Mouse (Mus musculus) embryonic facial prominence, embryonic 12.5 days (tissue): ENCODE results near the gene Stt3a. TPM values are rescaled to one million over a fixed set of nuclear protein-coding genes. Genes with fewer than 3 reads are reported as not detected.

Experiments
- ATAC-seq: fragments of 200-750 bp; cut with Nextera tagmentation; 2 replicates; pipeline ENCODE4 v1.8.0; 2017; ENCODE audit not compliant: insufficient number of reproducible peaks, insufficient read depth, low FRiP score, low TSS enrichment
- H3K27ac ChIP-seq: fragments of 300-500 bp; sonication (generic); 2 replicates; pipeline ENCODE4 v1.5.1; 2016; ENCODE audit warnings: mild to moderate bottlenecking
- H3K27me3 ChIP-seq: fragments of 300-500 bp; sonication (generic); 2 replicates; pipeline ENCODE4 v1.6.1; 2016; ENCODE audit warnings: mild to moderate bottlenecking, moderate library complexity
- H3K36me3 ChIP-seq: fragments of 300-500 bp; sonication (generic); 2 replicates; pipeline ENCODE4 v1.6.1; 2016; ENCODE audit warnings: mild to moderate bottlenecking
- H3K4me1 ChIP-seq: fragments of 300-500 bp; sonication (generic); 2 replicates; pipeline ENCODE4 v1.6.1; 2016
- H3K4me2 ChIP-seq: fragments of 300-500 bp; sonication (generic); replicated peaks from 2 replicates; pipeline ENCODE4 v1.6.1; 2016; ENCODE audit warnings: mild to moderate bottlenecking, moderate library complexity
- H3K4me3 ChIP-seq: fragments of 300-500 bp; sonication (generic); 2 replicates; pipeline ENCODE4 v1.5.1; 2016; ENCODE audit warnings: mild to moderate bottlenecking
- H3K9ac ChIP-seq: fragments of 300-500 bp; sonication (generic); 2 replicates; pipeline ENCODE4 v1.6.1; 2016; ENCODE audit warnings: mild to moderate bottlenecking, moderate library complexity
- H3K9me3 ChIP-seq: fragments of 300-500 bp; sonication (generic); 2 replicates; pipeline ENCODE4 v1.6.1; 2016; ENCODE audit warnings: mild to moderate bottlenecking, moderate library complexity
- WGBS: fragments of 180-500 bp; shearing (Covaris S2); methylation state at CpG from one replicate; pipeline ENCODE4 v1.1.7; 2016; 5-methylcytosine and 5-hydroxymethylcytosine counted together
- polyA plus RNA-seq: library from polyadenylated mRNA; unstranded; fragments of >200 nt; fragmentation: Nextera tagmentation; extraction: Ambion mirVana; gene quantifications from 2 replicates; pipeline ENCODE4 v1.2.1, GENCODE M21; 2016

The Stt3a gene
- polyA plus RNA-seq, 1 experiment from 2014 or later: 245 TPM

GRCm38 (mm10) chr9:36794487-36794886 is 27.0 kb upstream of the Stt3a start:
- Histone ChIP-seq H3K27ac (no peak overlapping the region), H3K4me1 (peaks cover 7% of the 10 kb centered on the region; the same call in 1 of the 2 replicates), H3K9ac (no peak overlapping the region), H3K4me3 (no peak overlapping the region), H3K27me3 (no peaks in the 10 kb centered on the region), H3K4me2 (no peak overlapping the region), H3K36me3 (peaks cover 27% of the 10 kb centered on the region), H3K9me3 (no peaks in the 10 kb centered on the region)
- ATAC-seq: no peak
- WGBS: 87% methylated on average over 2 of the region's 2 CpGs

DNA sequence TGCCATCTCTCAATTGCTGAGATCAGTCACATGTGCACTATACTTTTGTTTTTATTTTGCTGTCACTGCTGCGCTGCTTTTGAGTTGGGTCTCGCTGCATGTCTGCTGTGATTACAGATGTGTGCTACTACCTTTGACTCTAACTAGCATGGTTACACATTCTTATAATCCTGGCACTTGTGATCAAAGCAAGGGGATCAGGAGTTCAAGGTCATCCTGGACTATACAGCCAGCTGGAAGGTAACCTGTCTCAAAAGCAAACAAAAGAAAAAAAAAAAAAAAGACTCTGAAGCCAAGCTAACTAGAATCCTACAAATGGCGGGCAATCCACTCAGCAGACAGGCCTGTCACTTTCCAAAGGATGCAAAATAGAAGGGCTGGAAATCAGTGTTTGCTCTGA is 24.7 kb upstream of the Stt3a start:
- H3K4me3 ChIP-seq: no peak overlapping the region
- no peak overlapping the region for H3K9ac ChIP-seq
- 82% methylated on average over 3 of the region's 3 CpGs for whole genome bisulfite sequencing
- H3K36me3 ChIP-seq: peaks cover 48% of the 10 kb centered on the region
- H3K27ac ChIP-seq: no peak overlapping the region
- no peaks in the 10 kb centered on the region for H3K27me3 ChIP-seq
- H3K9me3 ChIP-seq: no peaks in the 10 kb centered on the region
- H3K4me2 ChIP-seq: no peak overlapping the region
- peaks cover 7% of the 10 kb centered on the region; the same call in 1 of the 2 replicates for H3K4me1 ChIP-seq
- ATAC-seq: no peak

DNA sequence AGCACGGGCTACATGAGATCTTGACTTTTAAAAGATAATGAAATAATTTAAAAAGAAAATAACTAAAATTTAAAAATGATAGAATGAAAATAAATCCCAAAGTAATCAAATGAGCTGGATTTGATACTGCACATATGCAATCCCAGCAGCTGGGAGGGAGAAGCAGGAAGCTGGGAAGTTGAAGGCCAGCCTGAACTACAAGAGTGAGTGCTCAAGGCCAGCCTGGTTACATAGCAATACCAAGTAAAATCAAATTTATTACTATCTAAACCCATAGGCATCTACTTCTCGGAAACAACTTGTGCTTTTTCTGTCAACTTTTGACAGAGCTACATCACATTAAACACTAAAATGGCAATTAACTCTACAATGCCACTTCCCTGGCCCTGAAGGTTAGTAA is 16.4 kb upstream of the Stt3a start:
- H3K9ac ChIP-seq: no peak overlapping the region
- H3K9me3 ChIP-seq: no peaks in the 10 kb centered on the region
- H3K36me3 ChIP-seq: peaks cover 86% of the 10 kb centered on the region
- 88% methylated on average over 2 of the region's 2 CpGs for WGBS
- no peak for ATAC-seq
- H3K27ac ChIP-seq: no peak overlapping the region
- H3K4me3 ChIP-seq: no peak overlapping the region
- H3K4me2 ChIP-seq: no peak overlapping the region
- H3K4me1 ChIP-seq: no peaks in the 10 kb centered on the region
- H3K27me3 ChIP-seq: no peaks in the 10 kb centered on the region

DNA sequence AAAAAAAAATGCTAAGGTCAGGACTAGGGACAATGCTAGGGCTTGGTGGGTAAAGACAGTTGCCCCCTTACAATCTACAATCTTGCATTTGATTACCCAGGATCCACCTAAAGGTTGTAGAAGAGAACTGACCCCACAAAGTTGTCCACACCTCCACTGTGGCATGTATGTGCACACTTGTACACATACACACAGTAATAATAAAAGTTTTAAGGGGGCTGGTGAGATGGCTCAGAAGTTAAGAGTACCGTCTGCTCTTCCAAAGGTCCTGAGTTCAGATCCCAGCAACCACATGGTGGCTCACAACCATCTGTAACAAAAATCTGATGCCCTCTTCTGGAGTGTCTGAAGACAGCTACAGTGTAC is 1.6 kb upstream of the Stt3a start:
- no peaks in the 10 kb centered on the region for H3K9me3 ChIP-seq
- H3K9ac ChIP-seq: no peak overlapping the region
- WGBS: 82% methylated on average over 1 of the region's 1 CpGs
- H3K27ac ChIP-seq: no peak overlapping the region
- H3K36me3 ChIP-seq: peaks cover 6% of the 10 kb centered on the region; the same call in 1 of the 2 replicates
- peaks cover 13% of the 10 kb centered on the region for H3K4me1 ChIP-seq
- no peak for ATAC-seq
- no peak overlapping the region for H3K4me3 ChIP-seq
- peak overlapping the region; percentile 62; the same call in 1 of the 2 replicates for H3K4me2 ChIP-seq
- no peaks in the 10 kb centered on the region for H3K27me3 ChIP-seq

- peak overlapping the region; percentile 88 for H3K27ac ChIP-seq
- peak overlapping the region; percentile 97 for H3K4me3 ChIP-seq
- peak overlapping the region; percentile 62 for H3K4me2 ChIP-seq
- H3K36me3 ChIP-seq: peaks cover 12% of the 10 kb centered on the region; the same call in 1 of the 2 replicates
- H3K9ac ChIP-seq: peak overlapping the region; percentile 70
- ATAC-seq: no peak
- peaks cover 13% of the 10 kb centered on the region for H3K4me1 ChIP-seq
- no peaks in the 10 kb centered on the region for H3K9me3 ChIP-seq
- 14% methylated on average over 25 of the region's 25 CpGs for WGBS
- no peaks in the 10 kb centered on the region for H3K27me3 ChIP-seq
Observed at GRCm38 (mm10) chr9:36768156-36769047, 923 bp upstream of the Stt3a start.

DNA sequence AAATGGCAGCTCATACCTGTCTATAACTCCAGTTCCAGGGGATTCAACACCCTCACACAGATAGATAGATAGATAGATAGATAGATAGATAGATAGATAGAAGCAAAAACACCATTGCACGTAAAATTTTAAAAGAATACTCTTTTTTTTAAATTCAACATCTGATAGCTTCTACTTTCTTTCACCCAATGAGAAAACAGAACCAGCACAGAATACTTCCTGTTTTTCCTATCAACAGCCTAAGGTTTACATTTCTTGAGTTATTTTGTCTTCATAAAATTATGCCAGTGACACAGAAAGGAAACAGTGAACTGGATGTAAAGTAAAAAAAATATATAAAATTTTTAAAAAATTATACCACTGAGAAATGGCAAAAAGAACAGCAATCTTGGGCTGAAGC is 3.1 kb downstream of the Stt3a start:
- Histone ChIP-seq H3K27me3 (no peaks in the 10 kb centered on the region), H3K27ac (no peak overlapping the region), H3K4me2 (no peak overlapping the region), H3K4me3 (no peak overlapping the region), H3K9ac (no peak overlapping the region), H3K4me1 (peaks cover 13% of the 10 kb centered on the region), H3K36me3 (peaks cover 35% of the 10 kb centered on the region), H3K9me3 (no peaks in the 10 kb centered on the region)
- ATAC-seq: no peak
- 96% methylated on average over 1 of the region's 1 CpGs for WGBS

- Histone ChIP-seq H3K27ac (peak within 1 kb of the TSS; percentile 95), H3K4me3 (peak within 1 kb of the TSS; percentile 63), H3K9ac (peak within 1 kb of the TSS; percentile 71), H3K9me3 (no peaks in the 10 kb centered on the region), H3K4me2 (peak within 1 kb of the TSS; percentile 73), H3K4me1 (peaks cover 7% of the 10 kb centered on the region), H3K36me3 (peaks cover 11% of the 10 kb centered on the region), H3K27me3 (no peaks in the 10 kb centered on the region)
- no peak for ATAC-seq
- 7% methylated on average over 12 of the region's 12 CpGs for WGBS
Observed at GRCm38 (mm10) chr9:36727034-36727755, 40.3 kb downstream of the Stt3a start, which contains the start of gene Chek1. Gene Chek1, minus strand, starts transcription at chr9:36727065.

- ATAC-seq: peak; percentile 96
- Histone ChIP-seq H3K27me3 (no peaks in the 10 kb centered on the region), H3K4me3 (peak overlapping the region; percentile 63), H3K4me2 (peak overlapping the region; percentile 73), H3K9me3 (no peaks in the 10 kb centered on the region), H3K4me1 (peaks cover 7% of the 10 kb centered on the region), H3K27ac (peak overlapping the region; percentile 95), H3K9ac (peak overlapping the region; percentile 71), H3K36me3 (peaks cover 19% of the 10 kb centered on the region)
- under 1% methylated on average over 51 of the region's 53 CpGs for WGBS
Observed at GRCm38 (mm10) chr9:36726131-36727033, 41.1 kb downstream of the Stt3a start.

DNA sequence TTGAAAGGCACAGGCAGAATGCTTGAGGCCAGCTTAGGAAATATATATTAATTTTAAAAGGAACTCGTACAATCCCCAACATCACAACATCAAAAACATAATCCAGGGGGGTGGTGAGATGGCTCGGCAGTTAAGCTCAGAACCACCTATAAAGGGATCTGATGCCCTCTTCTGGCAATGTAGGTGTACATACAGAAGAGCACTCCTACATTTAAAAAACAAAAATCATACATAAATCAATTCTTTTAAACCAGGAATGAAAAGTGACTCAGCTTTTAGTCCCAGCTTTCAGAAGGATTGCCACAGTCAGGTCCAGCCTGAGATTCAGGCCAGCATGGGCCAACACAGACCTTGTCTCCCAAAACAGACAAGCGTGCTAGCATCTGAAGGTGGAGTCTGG is 50.9 kb downstream of the Stt3a start:
- Histone ChIP-seq H3K9ac (no peak overlapping the region), H3K4me3 (no peak overlapping the region), H3K27me3 (no peaks in the 10 kb centered on the region), H3K27ac (no peak overlapping the region), H3K4me1 (no peaks in the 10 kb centered on the region), H3K4me2 (no peak overlapping the region), H3K9me3 (no peaks in the 10 kb centered on the region), H3K36me3 (peaks cover 28% of the 10 kb centered on the region)
- 85% methylated on average over 3 of the region's 3 CpGs for WGBS
- no peak for ATAC-seq

DNA sequence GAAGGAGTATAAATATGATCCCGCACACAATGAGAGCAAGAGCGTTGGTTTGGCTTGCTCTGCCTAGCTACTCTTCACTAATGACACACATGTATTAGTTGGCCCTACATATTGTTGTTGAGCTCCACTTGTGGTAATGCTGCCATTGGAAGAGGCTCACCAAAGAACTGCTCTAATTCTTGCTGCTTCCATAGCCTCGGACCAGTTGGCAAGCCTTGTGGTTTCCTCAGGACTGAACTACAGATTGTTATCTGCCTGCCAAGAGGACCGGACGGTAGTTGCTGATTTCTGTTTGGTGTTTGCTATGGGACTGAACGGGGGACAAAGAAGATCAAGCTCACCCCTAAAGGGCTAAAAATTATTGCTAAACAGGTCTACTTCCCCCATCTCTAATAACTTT is 60.2 kb downstream of the Stt3a start:
- H3K27me3 ChIP-seq: no peaks in the 10 kb centered on the region
- peaks cover 13% of the 10 kb centered on the region for H3K36me3 ChIP-seq
- H3K9me3 ChIP-seq: no peaks in the 10 kb centered on the region
- H3K9ac ChIP-seq: no peak overlapping the region
- WGBS: 93% methylated on average over 6 of the region's 6 CpGs
- ATAC-seq: no peak
- no peak overlapping the region for H3K27ac ChIP-seq
- no peaks in the 10 kb centered on the region for H3K4me1 ChIP-seq
- no peak overlapping the region for H3K4me3 ChIP-seq
- H3K4me2 ChIP-seq: no peak overlapping the region

- no peak for ATAC-seq
- H3K4me1 ChIP-seq: no peaks in the 10 kb centered on the region
- no peak overlapping the region for H3K9ac ChIP-seq
- peaks cover 11% of the 10 kb centered on the region for H3K36me3 ChIP-seq
- H3K27ac ChIP-seq: no peak overlapping the region
- H3K4me3 ChIP-seq: no peak overlapping the region
- H3K9me3 ChIP-seq: no peaks in the 10 kb centered on the region
- no peak overlapping the region for H3K4me2 ChIP-seq
- 84% methylated on average over 3 of the region's 3 CpGs for WGBS
- H3K27me3 ChIP-seq: no peaks in the 10 kb centered on the region
Observed at GRCm38 (mm10) chr9:36705923-36706322, 61.6 kb downstream of the Stt3a start.
